Mouse (Mus musculus) cerebellum, adult 9-11 months (tissue): ENCODE measurements around the gene Vcan.
"Not testable (repeated sequence)": the region's sequence is repeated elsewhere in the genome, so short reads cannot be mapped to it uniquely, and the experiment has no call there.

ENCODE experiments used
- DNase-seq: peaks from one replicate; pipeline ENCODE4 v3.0.0; 2022

Gene Vcan

GRCm38 (mm10) chr13:89741766-89742685 is at the start of gene Vcan:
Vcan (minus strand) TSS chr13:89742509.
- DNase-seq = peak; percentile 10

- DNase-seq = no peak
Observed at GRCm38 (mm10) chr13:89791475-89791874, 49.2 kb upstream of the Vcan start.

- no peak for DNase-seq
Observed at GRCm38 (mm10) chr13:89782886-89783285, 40.6 kb upstream of the Vcan start.

- no peak for DNase-seq
Observed at GRCm38 (mm10) chr13:89780276-89780675, 38.0 kb upstream of the Vcan start.

GRCm38 (mm10) chr13:89779208-89779911 is 37.1 kb upstream of the Vcan start:
- DNase-seq = peak; percentile 15

GRCm38 (mm10) chr13:89777764-89778163 is 35.5 kb upstream of the Vcan start:
- DNase-seq = no peak

GRCm38 (mm10) chr13:89777146-89777545 is 34.8 kb upstream of the Vcan start:
- no peak for DNase-seq

- no peak for DNase-seq
Observed at GRCm38 (mm10) chr13:89766551-89766950, 24.2 kb upstream of the Vcan start.

- DNase-seq = no peak
Observed at GRCm38 (mm10) chr13:89765966-89766365, 23.7 kb upstream of the Vcan start.

GRCm38 (mm10) chr13:89762339-89762738 is 20.0 kb upstream of the Vcan start:
- no peak for DNase-seq

- DNase-seq = no peak
Observed at GRCm38 (mm10) chr13:89756347-89756746, 14.0 kb upstream of the Vcan start.

GRCm38 (mm10) chr13:89750562-89750961 is 8.3 kb upstream of the Vcan start:
- DNase-seq = not testable (repeated sequence)

- DNase-seq = no peak
Observed at GRCm38 (mm10) chr13:89743201-89743600, 892 bp upstream of the Vcan start.

- no peak for DNase-seq
Observed at GRCm38 (mm10) chr13:89742686-89743200, 434 bp upstream of the Vcan start.

GRCm38 (mm10) chr13:89741116-89741551 is 1.2 kb downstream of the Vcan start:
- DNase-seq = peak; percentile 8

- DNase-seq = peak; percentile 27
Observed at GRCm38 (mm10) chr13:89740243-89741115, 1.8 kb downstream of the Vcan start.

GRCm38 (mm10) chr13:89739696-89740242 is 2.5 kb downstream of the Vcan start:
- DNase-seq = no peak

- DNase-seq = peak; percentile 24
Observed at GRCm38 (mm10) chr13:89738776-89739695, 3.3 kb downstream of the Vcan start.

GRCm38 (mm10) chr13:89738275-89738674 is 4.0 kb downstream of the Vcan start:
- no peak for DNase-seq

- no peak for DNase-seq
Observed at GRCm38 (mm10) chr13:89735111-89735510, 7.2 kb downstream of the Vcan start.

- DNase-seq = no peak
Observed at GRCm38 (mm10) chr13:89726492-89726891, 15.8 kb downstream of the Vcan start.
